Mouse (Mus musculus): ENCODE results near the gene Gse1. TPM values are rescaled to one million over a fixed set of nuclear protein-coding genes. Genes with fewer than 3 reads are reported as not detected.

Gene Gse1
- polyA plus RNA-seq, 1 experiment from 2014 or later, result 14.3 TPM

DNA sequence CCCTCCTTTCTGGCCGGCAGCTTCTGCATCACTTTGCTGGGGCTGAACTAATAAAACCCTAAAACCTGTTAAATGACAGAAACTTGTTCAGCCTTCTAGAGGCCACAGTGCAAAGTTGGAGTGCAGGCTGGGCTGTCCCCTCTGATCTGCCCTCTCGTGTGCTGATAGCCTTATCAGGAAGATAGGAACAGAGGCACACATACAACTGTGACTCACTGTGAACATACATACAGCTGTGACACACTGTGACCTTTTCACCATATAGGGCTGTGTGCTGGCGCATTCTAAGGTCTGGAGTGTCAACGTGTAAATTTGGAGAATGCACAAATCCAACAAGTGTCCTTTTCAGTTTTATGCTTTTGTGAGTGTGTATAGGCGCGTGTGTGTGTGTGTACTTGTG lies 226.1 kb downstream of the Gse1 start:
- Histone ChIP-seq H3K9ac (no peak overlapping the region), H3K27me3 (ENCODE audit: insufficient read depth, low read length) (no peaks in the 10 kb centered on the region), H3K4me2 (no peak overlapping the region), H3K9me3 (ENCODE audit: low read depth, low read length) (no peaks in the 10 kb centered on the region), H3K36me3 (ENCODE audit: insufficient read depth) (no peaks in the 10 kb centered on the region), H3K4me3 (ENCODE audit: low read depth, low read length) (no peak overlapping the region), H3K27ac (ENCODE audit: low read depth) (no peak overlapping the region), H3K4me1 (ENCODE audit: insufficient read depth) (peaks cover 25% of the 10 kb centered on the region)
- DNase-seq (no peak), ATAC-seq (ENCODE audit: insufficient read depth) (no peak)
- no peak for TF ChIP-seq CTCF (IDR thresholded peaks at IDR 0.05; ENCODE audit: low read depth)
- WGBS, result 44% methylated on average over 6 of the region's 6 CpGs

DNA sequence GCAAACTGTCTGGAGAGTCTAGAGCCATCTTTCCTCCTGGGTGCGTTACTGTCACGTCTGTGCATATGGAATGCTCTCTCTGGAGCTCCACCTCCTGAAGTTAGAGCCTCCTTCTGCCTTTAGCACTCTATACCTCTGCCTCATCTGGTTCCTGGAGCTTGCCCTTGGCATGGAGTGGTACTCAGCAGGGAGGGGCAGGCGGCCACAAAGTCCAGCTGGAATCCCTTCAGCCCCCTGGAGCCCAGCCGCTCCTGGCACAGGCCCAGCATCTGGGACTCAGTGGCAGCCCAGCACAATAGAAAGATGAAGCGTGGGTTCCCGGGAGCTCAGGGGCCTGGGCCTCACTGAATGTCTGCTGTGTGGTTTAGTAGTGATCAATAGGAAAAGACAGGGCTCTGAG lies 232.1 kb downstream of the Gse1 start:
- ATAC-seq (ENCODE audit: insufficient read depth), result no peak
- Histone ChIP-seq H3K4me3 (ENCODE audit: low read depth, low read length) (no peak overlapping the region), H3K27me3 (ENCODE audit: insufficient read depth, low read length) (no peaks in the 10 kb centered on the region), H3K4me2 (no peak overlapping the region), H3K36me3 (ENCODE audit: insufficient read depth) (no peaks in the 10 kb centered on the region), H3K9me3 (ENCODE audit: low read depth, low read length) (no peaks in the 10 kb centered on the region), H3K27ac (ENCODE audit: low read depth) (0 out of 2 replicates have a peak overlapping the region, but pooled peaks have one; percentile 1), H3K4me1 (ENCODE audit: insufficient read depth) (peaks cover 58% of the 10 kb centered on the region), H3K9ac (no peak overlapping the region)
- peak; percentile 60 for DNase-seq
- TF ChIP-seq CTCF (IDR thresholded peaks at IDR 0.05; ENCODE audit: low read depth), result no peak
- WGBS, result 24% methylated on average over 6 of the region's 6 CpGs

DNA sequence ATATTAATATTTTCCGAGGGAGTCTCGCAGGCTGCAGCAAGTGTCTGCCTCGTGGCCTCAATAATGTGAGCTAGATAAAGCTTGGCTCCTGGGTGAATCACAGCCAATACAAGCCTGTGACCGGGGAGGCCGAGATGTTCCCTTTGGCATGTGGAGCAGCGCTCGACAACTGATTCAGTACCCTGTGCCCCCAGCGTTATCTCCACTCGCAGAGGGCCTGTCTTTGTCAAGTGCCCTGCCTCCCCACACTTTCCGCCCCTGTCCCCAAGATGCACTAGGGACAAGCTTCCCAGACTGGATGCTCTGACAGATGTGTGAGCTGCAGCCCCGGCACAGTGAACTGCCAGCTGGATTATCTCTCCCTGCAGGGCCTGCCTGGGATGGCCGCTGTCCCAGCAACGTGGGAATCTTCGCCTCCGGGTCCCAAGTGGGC lies 233.9 kb downstream of the Gse1 start:
- Histone ChIP-seq H3K9me3 (ENCODE audit: low read depth, low read length) (no peaks in the 10 kb centered on the region), H3K27ac (ENCODE audit: low read depth) (peak overlapping the region; percentile 81), H3K4me2 (peak overlapping the region; percentile 36), H3K9ac (0 out of 2 replicates have a peak overlapping the region, but pooled peaks have one; percentile 1), H3K27me3 (ENCODE audit: insufficient read depth, low read length) (no peaks in the 10 kb centered on the region), H3K4me1 (ENCODE audit: insufficient read depth) (peaks cover 61% of the 10 kb centered on the region), H3K36me3 (ENCODE audit: insufficient read depth) (no peaks in the 10 kb centered on the region), H3K4me3 (ENCODE audit: low read depth, low read length) (no peak overlapping the region)
- DNase-seq (peak; percentile 91), ATAC-seq (ENCODE audit: insufficient read depth) (peak; percentile 68)
- 17% methylated on average over 15 of the region's 15 CpGs for WGBS
- TF ChIP-seq CTCF (IDR thresholded peaks at IDR 0.05; ENCODE audit: low read depth), result 0 out of 2 replicates have a peak, but pooled peaks have one; percentile 11

DNA sequence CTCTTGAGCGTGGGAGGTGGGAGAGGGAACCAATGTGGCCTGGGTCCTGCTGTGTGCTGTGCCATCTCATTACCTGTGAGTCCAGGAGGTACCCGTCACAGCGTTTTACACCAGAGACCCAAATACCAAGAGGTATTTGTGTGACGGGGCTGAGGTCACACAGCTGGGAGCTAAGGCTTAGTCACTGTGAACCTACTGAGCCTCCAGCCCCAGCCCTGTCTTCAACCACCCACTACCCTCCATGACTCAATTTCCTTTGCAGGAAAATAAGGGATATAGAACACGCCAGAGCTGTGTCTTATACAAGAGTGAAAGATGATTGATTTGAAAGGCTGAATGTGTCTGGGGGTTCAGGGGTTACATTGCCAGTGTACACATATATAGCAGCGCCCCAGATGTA lies 234.4 kb downstream of the Gse1 start:
- peak overlapping the region; percentile 81; the same call in 1 of the 2 replicates for H3K27ac ChIP-seq (ENCODE audit: low read depth)
- ATAC-seq (ENCODE audit: insufficient read depth), result peak; percentile 4; the same call in 1 of the 2 replicates
- WGBS, result 41% methylated on average over 6 of the region's 6 CpGs

DNA sequence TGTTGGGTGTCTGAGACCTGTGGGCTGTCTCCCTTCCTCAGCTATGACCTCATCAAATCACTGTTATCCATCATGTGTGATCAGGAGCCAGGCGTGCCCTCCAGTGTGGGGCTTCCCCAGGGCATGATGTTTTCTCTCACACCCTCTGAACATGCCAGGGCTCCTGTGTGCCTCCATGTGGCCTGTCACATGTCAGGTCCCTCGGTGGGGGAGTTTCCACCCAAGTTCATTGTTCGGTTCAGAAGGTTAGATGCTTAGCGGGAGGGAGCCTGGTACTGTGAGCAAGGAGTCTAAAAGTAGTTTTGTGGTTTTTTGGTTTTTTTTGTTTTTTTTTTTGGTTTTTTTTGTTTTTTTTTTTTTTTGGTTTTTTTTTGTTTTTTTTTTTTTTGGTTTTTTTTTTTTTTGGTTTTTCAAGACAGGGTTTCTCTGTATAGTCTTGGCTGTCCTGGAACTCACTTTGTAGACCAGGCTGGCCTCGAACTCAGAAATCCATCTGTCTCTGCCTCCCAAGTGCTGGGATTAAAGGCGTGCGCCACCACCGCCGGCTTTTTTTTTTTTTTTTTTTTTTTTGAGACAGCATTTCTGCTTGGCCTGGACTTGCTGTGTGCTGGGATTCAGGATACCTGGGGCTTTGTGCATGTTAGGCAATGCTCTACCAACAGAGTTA lies 235.8 kb downstream of the Gse1 start:
- DNase-seq (no peak), ATAC-seq (ENCODE audit: insufficient read depth) (no peak)
- no peak for TF ChIP-seq CTCF (IDR thresholded peaks at IDR 0.05; ENCODE audit: low read depth)
- WGBS, result 85% methylated on average over 9 of the region's 9 CpGs
- H3K36me3 ChIP-seq (ENCODE audit: insufficient read depth), result no peaks in the 10 kb centered on the region
- peaks cover 55% of the 10 kb centered on the region for H3K4me1 ChIP-seq (ENCODE audit: insufficient read depth)
- no peaks in the 10 kb centered on the region for H3K9me3 ChIP-seq (ENCODE audit: low read depth, low read length)
- H3K27me3 ChIP-seq (ENCODE audit: insufficient read depth, low read length), result no peaks in the 10 kb centered on the region
- H3K4me2 ChIP-seq, result no peak overlapping the region
- H3K9ac ChIP-seq, result no peak overlapping the region
- no peak overlapping the region for H3K4me3 ChIP-seq (ENCODE audit: low read depth, low read length)
- H3K27ac ChIP-seq (ENCODE audit: low read depth), result no peak overlapping the region; the same call in 1 of the 2 replicates

More for the DNA sequence above, 234.4 kb downstream of the Gse1 start:
- Histone ChIP-seq H3K9ac (0 out of 2 replicates have a peak overlapping the region, but pooled peaks have one; percentile 1), H3K27me3 (ENCODE audit: insufficient read depth, low read length) (no peaks in the 10 kb centered on the region), H3K4me2 (peak overlapping the region; percentile 36), H3K9me3 (ENCODE audit: low read depth, low read length) (no peaks in the 10 kb centered on the region), H3K4me1 (ENCODE audit: insufficient read depth) (peaks cover 59% of the 10 kb centered on the region), H3K36me3 (ENCODE audit: insufficient read depth) (no peaks in the 10 kb centered on the region), H3K4me3 (ENCODE audit: low read depth, low read length) (no peak overlapping the region)
- DNase-seq, result no peak
- TF ChIP-seq CTCF (IDR thresholded peaks at IDR 0.05; ENCODE audit: low read depth), result no peak

DNA sequence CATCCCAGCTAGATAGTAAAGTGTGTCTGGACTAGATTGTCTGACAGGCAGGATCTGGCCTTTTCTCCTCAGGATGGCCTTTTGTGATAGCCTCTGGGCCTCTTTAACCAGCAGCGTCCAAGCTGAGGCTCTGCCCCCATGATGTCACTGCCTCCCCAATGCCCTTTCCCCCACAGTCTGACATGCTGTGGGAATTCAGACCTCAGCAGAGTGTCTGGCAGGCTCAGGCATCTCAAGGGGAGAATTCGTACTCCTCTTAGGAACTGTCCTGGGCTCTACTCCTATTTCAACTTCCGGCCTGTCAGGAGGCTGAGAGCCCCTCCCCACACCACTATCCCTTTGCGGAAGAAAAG lies 236.3 kb downstream of the Gse1 start:
- H3K36me3 ChIP-seq (ENCODE audit: insufficient read depth), result no peaks in the 10 kb centered on the region
- WGBS, result 49% methylated on average over 4 of the region's 4 CpGs
- no peak overlapping the region for H3K4me2 ChIP-seq
- H3K4me1 ChIP-seq (ENCODE audit: insufficient read depth), result peaks cover 53% of the 10 kb centered on the region
- H3K27ac ChIP-seq (ENCODE audit: low read depth), result peak overlapping the region; percentile 36; the same call in 1 of the 2 replicates
- no peak for DNase-seq
- no peak for ATAC-seq (ENCODE audit: insufficient read depth)
- H3K27me3 ChIP-seq (ENCODE audit: insufficient read depth, low read length), result no peaks in the 10 kb centered on the region
- TF ChIP-seq CTCF (IDR thresholded peaks at IDR 0.05; ENCODE audit: low read depth), result no peak
- no peak overlapping the region for H3K9ac ChIP-seq
- H3K9me3 ChIP-seq (ENCODE audit: low read depth, low read length), result no peaks in the 10 kb centered on the region
- no peak overlapping the region for H3K4me3 ChIP-seq (ENCODE audit: low read depth, low read length)

DNA sequence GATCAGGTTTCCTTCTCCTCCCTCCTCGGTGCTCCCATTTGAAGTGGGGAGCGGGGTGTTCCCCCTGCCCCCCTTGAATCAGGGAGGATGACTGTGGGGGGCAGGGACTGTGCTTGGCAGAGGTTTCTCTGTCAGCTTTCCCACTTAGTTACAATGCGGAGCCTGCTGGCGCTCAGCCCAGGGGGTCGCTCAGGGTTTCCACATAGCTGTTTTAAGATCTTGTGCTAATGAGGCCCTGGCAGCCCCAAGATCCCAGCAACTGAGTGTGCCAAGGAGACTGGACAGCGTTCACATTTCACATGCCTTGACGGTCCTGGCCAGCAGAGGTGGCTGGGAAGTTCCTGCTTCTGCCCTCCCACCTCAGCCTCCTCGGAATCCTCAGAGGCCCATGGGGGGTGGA lies 237.5 kb downstream of the Gse1 start:
- peak; percentile 45 for TF ChIP-seq CTCF (IDR thresholded peaks at IDR 0.05; ENCODE audit: low read depth)
- Histone ChIP-seq H3K27ac (ENCODE audit: low read depth) (peak overlapping the region; percentile 42; the same call in 1 of the 2 replicates), H3K9me3 (ENCODE audit: low read depth, low read length) (no peaks in the 10 kb centered on the region), H3K4me1 (ENCODE audit: insufficient read depth) (peaks cover 42% of the 10 kb centered on the region), H3K4me2 (peak overlapping the region; percentile 0; the same call in 1 of the 2 replicates), H3K36me3 (ENCODE audit: insufficient read depth) (no peaks in the 10 kb centered on the region), H3K4me3 (ENCODE audit: low read depth, low read length) (no peak overlapping the region), H3K9ac (no peak overlapping the region), H3K27me3 (ENCODE audit: insufficient read depth, low read length) (no peaks in the 10 kb centered on the region)
- peak; percentile 97 for DNase-seq
- peak; percentile 71 for ATAC-seq (ENCODE audit: insufficient read depth)
- WGBS, result 6% methylated on average over 8 of the region's 8 CpGs

Data from lung, embryonic 14.5 days (tissue).